Mouse (Mus musculus) heart, adult 2 months (tissue): ENCODE results near the gene Zfp654. TPM values are rescaled to one million over a fixed set of nuclear protein-coding genes. Genes with fewer than 3 reads are reported as not detected.

Experiments
- DNase-seq, 2 experiments: peaks; one replicate each; pipeline ENCODE4 v3.0.0; 2021
- H3K27ac ChIP-seq: fragments of 200-600 bp; 2 replicates; pipeline ENCODE4 v1.8.1; 2022
- H3K27me3 ChIP-seq: fragments of 200-500 bp; 2 replicates; pipeline ENCODE4 v1.6.1; 2012; ENCODE audit warnings: mild to moderate bottlenecking, low read length, inconsistent platforms, mixed read lengths; ENCODE audit not compliant: control insufficient read depth, insufficient read depth
- H3K36me3 ChIP-seq: fragments of 200-500 bp; 2 replicates; pipeline ENCODE4 v1.6.1; 2012; ENCODE audit warnings: low read length, inconsistent platforms; ENCODE audit not compliant: control insufficient read depth, insufficient read depth
- H3K4me1 ChIP-seq: fragments of 200-500 bp; 2 replicates; pipeline ENCODE4 v1.6.1; 2011; ENCODE audit warnings: low read length; ENCODE audit not compliant: control insufficient read depth, insufficient read depth
- H3K4me3 ChIP-seq: fragments of 200-600 bp; 2 replicates; pipeline ENCODE4 v1.8.1; 2022
- H3K79me2 ChIP-seq: fragments of 200-500 bp; replicated peaks from 2 replicates; pipeline ENCODE4 v1.6.1; 2012; ENCODE audit warnings: mild to moderate bottlenecking, inconsistent platforms, low read length, moderate library complexity, mixed read lengths; ENCODE audit not compliant: control insufficient read depth, insufficient read depth
- H3K9ac ChIP-seq: fragments of 200-500 bp; 2 replicates; pipeline ENCODE4 v1.6.1; 2012; ENCODE audit warnings: low read depth, mild to moderate bottlenecking, control low read depth, inconsistent platforms, low read length, mixed read lengths
- CTCF ChIP-seq: fragments of 200-600 bp; IDR thresholded peaks from 2 replicates; pipeline ENCODE4 v1.8.1; 2022; ENCODE audit warnings: antibody characterized with exemption, mild to moderate bottlenecking, moderate library complexity
- EP300 ChIP-seq: fragments of 200-500 bp; IDR thresholded peaks from 2 replicates; pipeline ENCODE4 v1.6.1; 2011; ENCODE audit warnings: low read depth, low read length, control low read depth; ENCODE audit not compliant: insufficient read depth
- POLR2A ChIP-seq: fragments of 200-500 bp; IDR thresholded peaks from 2 replicates; pipeline ENCODE4 v1.6.1; 2011; ENCODE audit warnings: mild to moderate bottlenecking, low read depth, low read length, control low read depth; ENCODE audit not compliant: insufficient read depth
- WGBS: fragments of 180-500 bp; shearing (Covaris S2); methylation state at CpG from one replicate; pipeline ENCODE4 v1.1.7; 2018; 5-methylcytosine and 5-hydroxymethylcytosine counted together
- intact Hi-C: fragments of 180-260 bp; cut with DNase I; formaldehyde crosslinking; loops from one replicate; pipeline ENCODE4 v1.15.1; 2025
- polyA plus RNA-seq: library from polyadenylated mRNA; depleted of rRNA; stranded (reverse); fragments of >200 nt; gene quantifications from 2 replicates; pipeline ENCODE4 v1.2.3, GENCODE M21; 2012
- total RNA-seq, 2 experiments: library from RNA; stranded (reverse); gene quantifications; 2 replicates each; pipeline ENCODE4 v1.2.3; 2021

Gene Zfp654
- total and polyA plus RNA-seq, 3 experiments, result 1.3 to 10.6 (median 7.2) TPM

GRCm38 (mm10) chr16:64803041-64803440, 48.4 kb downstream of the Zfp654 start:
- H3K9ac ChIP-seq, result no peak overlapping the region
- intact Hi-C loops, result no loop called here
- TF ChIP-seq CTCF (no peak), EP300 (no peak), POLR2A (no peak)
- no peak overlapping the region for H3K27ac ChIP-seq
- no peaks in the 10 kb centered on the region for H3K36me3 ChIP-seq
- 72% methylated on average over 3 of the region's 3 CpGs for WGBS
- H3K4me1 ChIP-seq, result no peaks in the 10 kb centered on the region
- H3K79me2 ChIP-seq, result peaks cover 1% of the 10 kb centered on the region; the same call in 1 of the 2 replicates
- DNase-seq, result no peak
- H3K4me3 ChIP-seq, result no peak overlapping the region
- no peaks in the 10 kb centered on the region for H3K27me3 ChIP-seq

DNA sequence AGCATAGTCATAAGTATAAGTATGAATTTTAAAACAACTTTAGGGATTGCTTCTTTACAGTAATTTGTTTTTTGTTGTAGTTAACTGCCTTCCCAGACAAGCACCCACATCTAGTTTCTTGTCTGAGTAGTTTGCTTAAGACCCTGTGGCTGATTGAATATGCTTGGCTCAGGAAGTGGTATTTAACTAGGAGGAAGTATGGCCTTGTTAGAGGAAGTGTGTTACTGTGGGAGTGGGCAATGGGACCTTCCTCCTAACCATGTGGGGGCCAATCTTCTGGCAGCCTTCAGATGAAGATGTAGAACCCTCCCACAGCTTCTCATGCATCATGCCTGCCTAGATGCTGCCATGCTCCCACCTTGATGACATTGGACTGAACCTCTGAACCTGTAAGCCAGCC, 49.8 kb downstream of the Zfp654 start:
- H3K4me1 ChIP-seq, result no peaks in the 10 kb centered on the region
- no peak overlapping the region for H3K9ac ChIP-seq
- DNase-seq, result no peak
- H3K36me3 ChIP-seq, result no peaks in the 10 kb centered on the region
- H3K79me2 ChIP-seq, result peaks cover 1% of the 10 kb centered on the region; the same call in 1 of the 2 replicates
- no peak overlapping the region for H3K27ac ChIP-seq
- intact Hi-C loops, result no loop called here
- no peak for TF ChIP-seq EP300
- no peak for TF ChIP-seq CTCF
- no peak for TF ChIP-seq POLR2A
- no peaks in the 10 kb centered on the region for H3K27me3 ChIP-seq
- H3K4me3 ChIP-seq, result no peak overlapping the region

DNA sequence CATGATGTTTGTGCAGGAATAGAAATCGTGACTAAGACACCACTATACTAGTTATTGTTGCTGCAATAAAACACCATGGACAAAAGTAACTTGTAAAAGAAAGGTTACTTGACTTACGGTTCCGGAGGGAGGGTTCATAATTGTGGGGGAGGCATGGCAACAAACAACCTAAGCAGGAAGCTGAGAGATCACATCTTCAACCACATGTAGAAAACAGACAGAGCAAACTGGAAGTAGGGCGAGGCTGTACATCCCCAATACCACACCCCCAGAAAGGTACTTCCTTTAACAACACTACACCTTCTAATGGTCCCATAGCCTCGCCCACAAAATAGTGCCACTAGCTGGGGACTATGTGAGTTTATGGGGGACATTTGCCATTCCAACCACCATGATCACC, 51.1 kb downstream of the Zfp654 start:
- Histone ChIP-seq H3K79me2 (peaks cover 1% of the 10 kb centered on the region; the same call in 1 of the 2 replicates), H3K27me3 (no peaks in the 10 kb centered on the region), H3K4me1 (no peaks in the 10 kb centered on the region), H3K9ac (no peak overlapping the region), H3K4me3 (no peak overlapping the region), H3K36me3 (no peaks in the 10 kb centered on the region), H3K27ac (no peak overlapping the region)
- 94% methylated on average over 5 of the region's 5 CpGs for WGBS
- intact Hi-C loops, result no loop called here
- TF ChIP-seq CTCF, result no peak
- no peak for TF ChIP-seq POLR2A
- TF ChIP-seq EP300, result no peak
- DNase-seq, result no peak

- Histone ChIP-seq H3K4me1 (no peaks in the 10 kb centered on the region), H3K4me3 (no peak overlapping the region), H3K27me3 (no peaks in the 10 kb centered on the region), H3K79me2 (0 out of 2 replicates have a peak, but pooled peaks cover 1% of the 10 kb centered on the region), H3K27ac (no peak overlapping the region), H3K36me3 (no peaks in the 10 kb centered on the region), H3K9ac (no peak overlapping the region)
- TF ChIP-seq POLR2A (no peak), CTCF (no peak), EP300 (no peak)
- no peak for DNase-seq
- 82% methylated on average over 2 of the region's 2 CpGs for WGBS
- intact Hi-C loops, result no loop called here
Measured at GRCm38 (mm10) chr16:64794802-64795201, 56.6 kb downstream of the Zfp654 start.

GRCm38 (mm10) chr16:64789706-64790105, 61.7 kb downstream of the Zfp654 start:
- Histone ChIP-seq H3K79me2 (no peaks in the 10 kb centered on the region), H3K36me3 (peaks cover 3% of the 10 kb centered on the region; the same call in 1 of the 2 replicates), H3K4me3 (no peak overlapping the region), H3K27me3 (no peaks in the 10 kb centered on the region), H3K9ac (no peak overlapping the region), H3K27ac (no peak overlapping the region), H3K4me1 (no peaks in the 10 kb centered on the region)
- TF ChIP-seq EP300 (no peak), POLR2A (no peak), CTCF (no peak)
- 89% methylated on average over 3 of the region's 3 CpGs for WGBS
- DNase-seq, result no peak
- intact Hi-C loops, result no loop called here

DNA sequence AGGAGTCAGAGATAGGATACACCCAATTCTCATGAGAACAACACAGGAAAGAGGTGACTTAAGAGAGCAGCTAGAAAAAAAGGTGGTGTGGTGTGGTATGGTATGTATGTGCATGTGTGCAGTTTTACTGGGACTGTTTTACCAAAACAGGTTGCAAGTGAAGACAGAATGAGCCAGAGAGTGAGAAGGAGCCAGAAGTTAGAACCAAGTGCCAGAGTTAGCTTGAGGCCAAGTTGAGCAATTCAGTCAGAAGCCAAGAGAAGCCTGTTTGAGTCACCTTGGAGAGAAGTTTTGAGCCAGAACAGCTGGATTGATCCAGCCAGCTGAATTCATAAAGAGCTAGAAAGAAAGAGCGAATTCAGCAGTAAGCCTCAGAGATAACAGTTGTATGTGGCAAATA, 75.9 kb downstream of the Zfp654 start:
- no peaks in the 10 kb centered on the region for H3K36me3 ChIP-seq
- intact Hi-C loops, result loop anchor here (10.0 kb wide), 1 partner anchor 789 kb away; the partner anchor contains the start of gene Chmp2b
- WGBS, result 65% methylated on average over 1 of the region's 1 CpGs
- H3K27me3 ChIP-seq, result no peaks in the 10 kb centered on the region
- no peak overlapping the region for H3K9ac ChIP-seq
- H3K27ac ChIP-seq, result no peak overlapping the region
- TF ChIP-seq CTCF (no peak), POLR2A (no peak), EP300 (no peak)
- no peaks in the 10 kb centered on the region for H3K79me2 ChIP-seq
- H3K4me3 ChIP-seq, result no peak overlapping the region
- DNase-seq, result no peak
- no peaks in the 10 kb centered on the region for H3K4me1 ChIP-seq
